Mouse (Mus musculus) lung, postnatal 14 days (tissue): ENCODE results near the gene Zfand6.

ENCODE experiments used
- DNase-seq: peaks from one replicate; pipeline ENCODE4 v3.0.0; 2021

The Zfand6 gene

GRCm38 (mm10) chr7:84689251-84690100 is at the start of gene Zfand6:
Gene Zfand6, minus strand, starts transcription at chr7:84689959.
- peak; percentile 99 for DNase-seq

- DNase-seq: no peak
These were observed 47.0 kb upstream of the Zfand6 start for GRCm38 (mm10) chr7:84736803-84737202.

GRCm38 (mm10) chr7:84733038-84733437 is 43.3 kb upstream of the Zfand6 start:
- no peak for DNase-seq

- no peak for DNase-seq
These were observed 42.3 kb upstream of the Zfand6 start for GRCm38 (mm10) chr7:84732052-84732451.

GRCm38 (mm10) chr7:84731076-84731475 is 41.3 kb upstream of the Zfand6 start:
- DNase-seq: peak; percentile 6

GRCm38 (mm10) chr7:84722804-84723459 is 33.2 kb upstream of the Zfand6 start:
- DNase-seq: no peak

GRCm38 (mm10) chr7:84710287-84710958 is 20.7 kb upstream of the Zfand6 start:
- no peak for DNase-seq

- no peak for DNase-seq
These were observed 17.1 kb upstream of the Zfand6 start for GRCm38 (mm10) chr7:84706877-84707276.

GRCm38 (mm10) chr7:84690101-84690509 is 346 bp upstream of the Zfand6 start:
- no peak for DNase-seq

GRCm38 (mm10) chr7:84687653-84688580 is 1.8 kb downstream of the Zfand6 start:
- peak; percentile 16 for DNase-seq

- DNase-seq: no peak
These were observed 3.4 kb downstream of the Zfand6 start for GRCm38 (mm10) chr7:84686380-84686779.

GRCm38 (mm10) chr7:84684675-84685074 is 5.1 kb downstream of the Zfand6 start:
- DNase-seq: no peak

- DNase-seq: no peak
These were observed 8.2 kb downstream of the Zfand6 start for GRCm38 (mm10) chr7:84681558-84681957.

GRCm38 (mm10) chr7:84680931-84681330 is 8.8 kb downstream of the Zfand6 start:
- DNase-seq: no peak

- no peak for DNase-seq
These were observed 9.7 kb downstream of the Zfand6 start for GRCm38 (mm10) chr7:84680092-84680491.

- DNase-seq: peak; percentile 64
These were observed 10.5 kb downstream of the Zfand6 start for GRCm38 (mm10) chr7:84679264-84679663.

- DNase-seq: no peak
These were observed 16.7 kb downstream of the Zfand6 start for GRCm38 (mm10) chr7:84673103-84673502.

- no peak for DNase-seq
These were observed 20.1 kb downstream of the Zfand6 start for GRCm38 (mm10) chr7:84669554-84670152.

- no peak for DNase-seq
These were observed 21.8 kb downstream of the Zfand6 start for GRCm38 (mm10) chr7:84667946-84668345.

- DNase-seq: no peak
These were observed 37.0 kb downstream of the Zfand6 start for GRCm38 (mm10) chr7:84652740-84653139.

- no peak for DNase-seq
These were observed 37.8 kb downstream of the Zfand6 start for GRCm38 (mm10) chr7:84651987-84652321.

- DNase-seq: no peak
These were observed 38.3 kb downstream of the Zfand6 start for GRCm38 (mm10) chr7:84651303-84651986.
